Mouse (Mus musculus) forebrain, embryonic 10.5 days (tissue): ENCODE measurements at regions not wholly inside any gene's neighbourhood (a gene's known extent, or its start where the extent isn't known, plus 50 kb on each side); places are given as distances from the start of the nearest gene placed in this dataset.

Experiments
- DNase-seq: peaks from one replicate; pipeline ENCODE4 v3.0.0-alpha.2; 2017; ENCODE audit warnings: low spot score; ENCODE audit errors: extremely low spot score
- H3K27ac ChIP-seq: fragments of 300-500 bp; sonication (generic); 2 replicates; pipeline ENCODE4 v1.5.1; 2016; ENCODE audit warnings: mild to moderate bottlenecking
- H3K27me3 ChIP-seq: fragments of 300-500 bp; sonication (generic); 2 replicates; pipeline ENCODE4 v1.6.1; 2016; ENCODE audit warnings: mild to moderate bottlenecking; ENCODE audit not compliant: poor library complexity, severe bottlenecking
- H3K36me3 ChIP-seq: fragments of 300-500 bp; sonication (generic); replicated peaks from 2 replicates; pipeline ENCODE4 v1.6.1; 2016; ENCODE audit warnings: mild to moderate bottlenecking, moderate library complexity
- H3K4me1 ChIP-seq: fragments of 300-500 bp; sonication (generic); 2 replicates; pipeline ENCODE4 v1.6.1; 2016
- H3K4me3 ChIP-seq: fragments of 300-500 bp; sonication (generic); 2 replicates; pipeline ENCODE4 v1.5.1; 2016; ENCODE audit warnings: mild to moderate bottlenecking, moderate library complexity
- H3K9me3 ChIP-seq: fragments of 300-500 bp; sonication (generic); 2 replicates; pipeline ENCODE4 v1.6.1; 2016; ENCODE audit warnings: mild to moderate bottlenecking, moderate library complexity
- WGBS: fragments of 180-500 bp; shearing (Covaris S2); methylation state at CpG from one replicate; pipeline ENCODE4 v1.1.7; 2016; 5-methylcytosine and 5-hydroxymethylcytosine counted together

- Histone ChIP-seq H3K27me3 (no peaks in the 10 kb centered on the region), H3K9me3 (no peaks in the 10 kb centered on the region), H3K27ac (no peak overlapping the region), H3K4me3 (no peak overlapping the region), H3K4me1 (no peaks in the 10 kb centered on the region), H3K36me3 (no peaks in the 10 kb centered on the region)
- no peak for DNase-seq
- 95% methylated on average over 10 of the region's 10 CpGs for WGBS
Measured at GRCm38 (mm10) chr8:36304809-36305208, 539.2 kb downstream of the Gm19410 start.

GRCm38 (mm10) chr8:36306336-36306735 lies 540.7 kb downstream of the Gm19410 start:
- no peaks in the 10 kb centered on the region for H3K27me3 ChIP-seq
- H3K36me3 ChIP-seq = no peaks in the 10 kb centered on the region
- no peak overlapping the region for H3K27ac ChIP-seq
- H3K4me1 ChIP-seq = no peaks in the 10 kb centered on the region
- WGBS = 82% methylated on average over 4 of the region's 4 CpGs
- no peak for DNase-seq
- no peak overlapping the region for H3K4me3 ChIP-seq
- no peaks in the 10 kb centered on the region for H3K9me3 ChIP-seq

- 92% methylated on average over 8 of the region's 8 CpGs for WGBS
- no peaks in the 10 kb centered on the region for H3K27me3 ChIP-seq
- no peak overlapping the region for H3K27ac ChIP-seq
- H3K4me1 ChIP-seq = no peaks in the 10 kb centered on the region
- H3K9me3 ChIP-seq = no peaks in the 10 kb centered on the region
- H3K4me3 ChIP-seq = no peak overlapping the region
- no peaks in the 10 kb centered on the region for H3K36me3 ChIP-seq
- DNase-seq = no peak
Measured at GRCm38 (mm10) chr8:36307496-36307895, 541.9 kb downstream of the Gm19410 start.

GRCm38 (mm10) chr8:36308056-36308455 lies 542.5 kb downstream of the Gm19410 start:
- no peaks in the 10 kb centered on the region for H3K36me3 ChIP-seq
- H3K4me3 ChIP-seq = no peak overlapping the region
- no peaks in the 10 kb centered on the region for H3K4me1 ChIP-seq
- H3K27ac ChIP-seq = no peak overlapping the region
- no peaks in the 10 kb centered on the region for H3K27me3 ChIP-seq
- no peaks in the 10 kb centered on the region for H3K9me3 ChIP-seq
- WGBS = 87% methylated on average over 2 of the region's 2 CpGs
- DNase-seq = no peak

- H3K4me3 ChIP-seq = no peak overlapping the region
- no peaks in the 10 kb centered on the region for H3K4me1 ChIP-seq
- H3K27me3 ChIP-seq = no peaks in the 10 kb centered on the region
- 92% methylated on average over 6 of the region's 6 CpGs for WGBS
- H3K27ac ChIP-seq = no peak overlapping the region
- H3K9me3 ChIP-seq = no peaks in the 10 kb centered on the region
- no peak for DNase-seq
- H3K36me3 ChIP-seq = no peaks in the 10 kb centered on the region
Measured at GRCm38 (mm10) chr8:36309326-36309725, 543.7 kb downstream of the Gm19410 start.

- DNase-seq = no peak
- Histone ChIP-seq H3K4me3 (no peak overlapping the region), H3K27me3 (no peaks in the 10 kb centered on the region), H3K36me3 (no peaks in the 10 kb centered on the region), H3K4me1 (no peaks in the 10 kb centered on the region), H3K9me3 (no peaks in the 10 kb centered on the region), H3K27ac (no peak overlapping the region)
- 93% methylated on average over 10 of the region's 10 CpGs for WGBS
Measured at GRCm38 (mm10) chr8:36309952-36310351, 544.4 kb downstream of the Gm19410 start.

GRCm38 (mm10) chr8:36311734-36312133 lies 546.1 kb downstream of the Gm19410 start:
- Histone ChIP-seq H3K27ac (no peak overlapping the region), H3K9me3 (no peaks in the 10 kb centered on the region), H3K27me3 (no peaks in the 10 kb centered on the region), H3K36me3 (no peaks in the 10 kb centered on the region), H3K4me3 (no peak overlapping the region), H3K4me1 (no peaks in the 10 kb centered on the region)
- 81% methylated on average over 5 of the region's 5 CpGs for WGBS
- DNase-seq = no peak

GRCm38 (mm10) chr8:36312963-36313362 lies 547.4 kb downstream of the Gm19410 start:
- WGBS = 94% methylated on average over 3 of the region's 3 CpGs
- Histone ChIP-seq H3K9me3 (no peaks in the 10 kb centered on the region), H3K4me1 (no peaks in the 10 kb centered on the region), H3K27ac (no peak overlapping the region), H3K36me3 (no peaks in the 10 kb centered on the region), H3K4me3 (no peak overlapping the region), H3K27me3 (no peaks in the 10 kb centered on the region)
- no peak for DNase-seq

- no peaks in the 10 kb centered on the region for H3K36me3 ChIP-seq
- no peaks in the 10 kb centered on the region for H3K27me3 ChIP-seq
- no peaks in the 10 kb centered on the region for H3K4me1 ChIP-seq
- no peak for DNase-seq
- no peak overlapping the region for H3K27ac ChIP-seq
- no peak overlapping the region for H3K4me3 ChIP-seq
- WGBS = 91% methylated on average over 2 of the region's 2 CpGs
- no peaks in the 10 kb centered on the region for H3K9me3 ChIP-seq
Measured at GRCm38 (mm10) chr8:36318396-36318795, 552.8 kb downstream of the Gm19410 start.

GRCm38 (mm10) chr8:36318884-36319283 lies 553.3 kb downstream of the Gm19410 start:
- WGBS = 76% methylated on average over 5 of the region's 5 CpGs
- Histone ChIP-seq H3K4me1 (no peaks in the 10 kb centered on the region), H3K27me3 (no peaks in the 10 kb centered on the region), H3K9me3 (no peaks in the 10 kb centered on the region), H3K36me3 (no peaks in the 10 kb centered on the region), H3K4me3 (no peak overlapping the region), H3K27ac (no peak overlapping the region)
- DNase-seq = no peak

- no peak overlapping the region for H3K4me3 ChIP-seq
- no peaks in the 10 kb centered on the region for H3K36me3 ChIP-seq
- no peaks in the 10 kb centered on the region for H3K9me3 ChIP-seq
- 78% methylated on average over 7 of the region's 7 CpGs for WGBS
- no peaks in the 10 kb centered on the region for H3K4me1 ChIP-seq
- H3K27ac ChIP-seq = no peak overlapping the region
- no peak for DNase-seq
- H3K27me3 ChIP-seq = no peaks in the 10 kb centered on the region
Measured at GRCm38 (mm10) chr8:36319314-36319959, 553.8 kb downstream of the Gm19410 start.

- 83% methylated on average over 8 of the region's 8 CpGs for WGBS
- Histone ChIP-seq H3K27ac (no peak overlapping the region), H3K36me3 (no peaks in the 10 kb centered on the region), H3K4me3 (no peak overlapping the region), H3K27me3 (no peaks in the 10 kb centered on the region), H3K4me1 (no peaks in the 10 kb centered on the region), H3K9me3 (no peaks in the 10 kb centered on the region)
- DNase-seq = no peak
Measured at GRCm38 (mm10) chr8:36322125-36322524, 556.5 kb downstream of the Gm19410 start.

GRCm38 (mm10) chr8:36322578-36322977 lies 557.0 kb downstream of the Gm19410 start:
- no peak for DNase-seq
- H3K27me3 ChIP-seq = no peaks in the 10 kb centered on the region
- no peaks in the 10 kb centered on the region for H3K9me3 ChIP-seq
- WGBS = 87% methylated on average over 7 of the region's 7 CpGs
- no peaks in the 10 kb centered on the region for H3K4me1 ChIP-seq
- no peaks in the 10 kb centered on the region for H3K36me3 ChIP-seq
- H3K27ac ChIP-seq = no peak overlapping the region
- H3K4me3 ChIP-seq = no peak overlapping the region

- no peak overlapping the region for H3K27ac ChIP-seq
- H3K4me3 ChIP-seq = no peak overlapping the region
- H3K36me3 ChIP-seq = no peaks in the 10 kb centered on the region
- no peaks in the 10 kb centered on the region for H3K9me3 ChIP-seq
- no peak for DNase-seq
- H3K27me3 ChIP-seq = no peaks in the 10 kb centered on the region
- H3K4me1 ChIP-seq = no peaks in the 10 kb centered on the region
- WGBS = 98% methylated on average over 5 of the region's 5 CpGs
Measured at GRCm38 (mm10) chr8:36338628-36339027, 573.0 kb downstream of the Gm19410 start.
